Mouse (Mus musculus): ENCODE measurements around the gene Olfr1238. TPM values are rescaled to one million over a fixed set of nuclear protein-coding genes. Genes with fewer than 3 reads are reported as not detected.

Gene Olfr1238
- polyA plus RNA-seq (2015; fragmentation: Nextera tagmentation; extraction: Ambion mirVana), result not detected in 2 replicates

DNA sequence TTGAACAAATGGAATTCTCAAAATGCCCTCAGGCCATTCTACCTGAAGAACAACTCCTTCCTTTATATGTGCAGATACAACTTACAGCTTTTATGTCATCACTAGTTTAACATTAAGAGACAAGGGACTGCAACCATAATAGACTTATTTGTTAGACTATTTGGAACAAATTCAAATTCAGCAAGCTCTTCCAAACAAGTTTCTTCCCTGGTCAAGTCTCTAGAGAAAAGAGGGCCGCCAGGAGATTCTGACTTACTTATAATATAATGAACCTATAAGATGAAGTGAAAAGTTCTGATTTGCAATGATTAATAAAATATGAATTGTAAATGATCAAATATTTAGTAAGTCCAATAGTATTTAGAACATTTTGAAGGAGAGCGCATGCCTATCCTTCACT lies at the start of gene Olfr1238:
TSS of gene Olfr1238 (minus strand) at position 101 of the 400 bp plus-strand sequence.

DNA sequence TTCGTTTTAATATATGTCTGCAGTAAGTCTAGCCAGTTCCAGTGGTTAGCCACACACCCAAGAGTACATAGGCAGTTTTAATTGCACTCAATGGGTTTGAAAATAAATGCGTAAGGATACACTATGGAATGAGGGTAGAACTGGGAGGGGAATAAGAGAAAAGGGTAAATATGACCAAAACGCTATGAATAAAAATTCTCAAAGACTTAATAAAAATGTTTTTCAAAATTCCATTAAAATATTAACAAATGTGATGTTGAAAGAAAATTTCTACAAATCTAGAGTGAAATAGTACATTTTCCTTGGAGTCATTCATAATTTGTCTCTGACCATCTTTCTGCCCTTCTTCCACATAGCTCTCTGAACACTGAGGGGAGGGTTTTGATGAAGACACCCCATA lies 33.4 kb upstream of the Olfr1238 start, which contains the start of gene Olfr1240:
TSS of gene Olfr1240 (minus strand) at position 101 of the 400 bp plus-strand sequence.

DNA sequence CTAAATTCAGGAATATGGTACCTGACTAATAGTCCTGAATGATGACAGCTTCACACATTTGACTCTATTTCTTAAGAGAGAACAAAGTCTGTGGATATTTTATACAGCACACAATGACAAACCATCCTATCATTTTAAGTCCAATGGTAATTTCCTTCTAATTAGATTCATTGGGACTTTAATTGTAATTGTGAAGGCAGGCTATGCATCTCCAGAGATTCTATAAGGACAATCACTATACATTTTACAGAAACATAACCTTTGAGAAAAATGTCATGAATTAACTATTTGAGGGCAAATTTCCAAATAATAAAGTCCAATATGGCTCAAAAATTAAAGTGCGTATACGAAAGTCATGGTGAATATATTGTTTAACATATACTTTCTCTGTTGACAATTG lies 10.8 kb upstream of the Olfr1238 start, which contains the start of gene Olfr1239:
TSS of gene Olfr1239 (minus strand) at position 101 of the 400 bp plus-strand sequence.

GRCm38 (mm10) chr2:89364765-89365164 lies 44.7 kb downstream of the Olfr1238 start, which contains the start of gene Olfr1234:
Gene Olfr1234, minus strand, starts transcription at chr2:89364865.

Other genes with a start within 250 kb of the Olfr1238 start
- gene Olfr1224-ps1, start 245.6 kb downstream of the Olfr1238 start, polyA plus RNA-seq (2015; fragmentation: Nextera tagmentation; extraction: Ambion mirVana), result not detected in 2 replicates
- gene Olfr1225, start 235.0 kb downstream of the Olfr1238 start, polyA plus RNA-seq (2015; fragmentation: Nextera tagmentation; extraction: Ambion mirVana), result not detected in 2 replicates
- not detected in 2 replicates for gene Olfr1226, start 209.6 kb downstream of the Olfr1238 start, polyA plus RNA-seq (2015; fragmentation: Nextera tagmentation; extraction: Ambion mirVana)
- not detected in 2 replicates for gene Olfr1228, start 155.6 kb downstream of the Olfr1238 start, polyA plus RNA-seq (2015; fragmentation: Nextera tagmentation; extraction: Ambion mirVana)
- gene Olfr1229, start 121.7 kb downstream of the Olfr1238 start, polyA plus RNA-seq (2015; fragmentation: Nextera tagmentation; extraction: Ambion mirVana), result not detected in 2 replicates
- gene Olfr1230, start 112.4 kb downstream of the Olfr1238 start, polyA plus RNA-seq (2015; fragmentation: Nextera tagmentation; extraction: Ambion mirVana), result not detected in 2 replicates
- not detected in 2 replicates for gene Olfr1231, start 102.6 kb downstream of the Olfr1238 start, polyA plus RNA-seq (2015; fragmentation: Nextera tagmentation; extraction: Ambion mirVana)
- gene Olfr1232, start 80.0 kb downstream of the Olfr1238 start, polyA plus RNA-seq (2015; fragmentation: Nextera tagmentation; extraction: Ambion mirVana), result not detected in 2 replicates
- not detected in 2 replicates for gene Olfr1233, start 67.3 kb downstream of the Olfr1238 start, polyA plus RNA-seq (2015; fragmentation: Nextera tagmentation; extraction: Ambion mirVana)
- gene Olfr1234, start 44.8 kb downstream of the Olfr1238 start, polyA plus RNA-seq (2015; fragmentation: Nextera tagmentation; extraction: Ambion mirVana), result not detected in 2 replicates
- gene Olfr1239, start 10.7 kb upstream of the Olfr1238 start, polyA plus RNA-seq (2015; fragmentation: Nextera tagmentation; extraction: Ambion mirVana), result not detected in 2 replicates
- gene Olfr1240, start 33.3 kb upstream of the Olfr1238 start, polyA plus RNA-seq (2015; fragmentation: Nextera tagmentation; extraction: Ambion mirVana), result not detected in 2 replicates
- gene Olfr1241, start 77.5 kb upstream of the Olfr1238 start, polyA plus RNA-seq (2015; fragmentation: Nextera tagmentation; extraction: Ambion mirVana), result not detected in 2 replicates
- not detected in 2 replicates for gene Olfr1242, start 88.7 kb upstream of the Olfr1238 start, polyA plus RNA-seq (2015; fragmentation: Nextera tagmentation; extraction: Ambion mirVana)
- not detected in 2 replicates for gene Olfr1243, start 121.8 kb upstream of the Olfr1238 start, polyA plus RNA-seq (2015; fragmentation: Nextera tagmentation; extraction: Ambion mirVana)
- not detected in 2 replicates for gene Olfr1245, start 168.8 kb upstream of the Olfr1238 start, polyA plus RNA-seq (2015; fragmentation: Nextera tagmentation; extraction: Ambion mirVana)
- not detected in 2 replicates for gene Olfr1246, start 183.5 kb upstream of the Olfr1238 start, polyA plus RNA-seq (2015; fragmentation: Nextera tagmentation; extraction: Ambion mirVana)
- not detected in 2 replicates for gene Olfr1247, start 204.5 kb upstream of the Olfr1238 start, polyA plus RNA-seq (2015; fragmentation: Nextera tagmentation; extraction: Ambion mirVana)
- not detected in 2 replicates for gene Olfr1248, start 208.6 kb upstream of the Olfr1238 start, polyA plus RNA-seq (2015; fragmentation: Nextera tagmentation; extraction: Ambion mirVana)
- not detected in 2 replicates for gene Olfr1249, start 225.3 kb upstream of the Olfr1238 start, polyA plus RNA-seq (2015; fragmentation: Nextera tagmentation; extraction: Ambion mirVana)